Mouse (Mus musculus) neural tube, embryonic 14.5 days (tissue): ENCODE results near the gene 4930444G20Rik. TPM values are rescaled to one million over a fixed set of nuclear protein-coding genes. Genes with fewer than 3 reads are reported as not detected.
"Not testable (repeated sequence)": the region's sequence is repeated elsewhere in the genome, so short reads cannot be mapped to it uniquely, and the experiment has no call there.

Source experiments
- ATAC-seq: fragments of 200-750 bp; cut with Nextera tagmentation; 2 replicates; pipeline ENCODE4 v1.8.0; 2017; ENCODE audit warnings: low read depth, mild to moderate bottlenecking, moderate TSS enrichment, moderate library complexity
- H3K27ac ChIP-seq: fragments of 300-500 bp; sonication (generic); 2 replicates; pipeline ENCODE4 v1.5.1; 2014; ENCODE audit warnings: low read depth, mild to moderate bottlenecking, control low read depth, low read length, moderate library complexity, mixed read lengths
- H3K27me3 ChIP-seq: fragments of 300-500 bp; sonication (generic); 2 replicates; pipeline ENCODE4 v1.6.1; 2014; ENCODE audit warnings: low read length; ENCODE audit not compliant: control insufficient read depth, insufficient read depth
- H3K36me3 ChIP-seq: fragments of 300-500 bp; sonication (generic); 2 replicates; pipeline ENCODE4 v1.6.1; 2014; ENCODE audit warnings: low read length, mixed read lengths; ENCODE audit not compliant: control insufficient read depth, insufficient read depth
- H3K4me1 ChIP-seq: fragments of 300-500 bp; sonication (generic); 2 replicates; pipeline ENCODE4 v1.6.1; 2014; ENCODE audit warnings: low read length; ENCODE audit not compliant: control insufficient read depth, insufficient read depth
- H3K4me2 ChIP-seq: fragments of 300-500 bp; sonication (generic); 2 replicates; pipeline ENCODE4 v1.6.1; 2014; ENCODE audit warnings: mild to moderate bottlenecking, low read depth, low read length, control low read depth
- H3K4me3 ChIP-seq: fragments of 300-500 bp; sonication (generic); 2 replicates; pipeline ENCODE4 v1.5.1; 2014; ENCODE audit warnings: low read depth, low read length, control low read depth, mixed read lengths
- H3K9ac ChIP-seq: fragments of 300-500 bp; sonication (generic); replicated peaks from 2 replicates; pipeline ENCODE4 v1.6.1; 2014; ENCODE audit warnings: low read depth, mild to moderate bottlenecking, control low read depth, low read length, mixed read lengths
- H3K9me3 ChIP-seq: fragments of 300-500 bp; sonication (generic); 2 replicates; pipeline ENCODE4 v1.6.1; 2016; ENCODE audit warnings: low read length; ENCODE audit not compliant: control insufficient read depth
- WGBS: fragments of 180-500 bp; shearing (Covaris S2); extraction: QIAGEN DNeasy Blood & Tissue Kit; methylation state at CpG from one replicate; pipeline ENCODE4 v1.1.7; 2014; 5-methylcytosine and 5-hydroxymethylcytosine counted together
- polyA plus RNA-seq: library from polyadenylated mRNA; unstranded; fragments of >200 nt; fragmentation: Nextera tagmentation; extraction: Ambion mirVana; gene quantifications from 2 replicates; pipeline ENCODE4 v1.2.1, GENCODE M21; 2014

Gene 4930444G20Rik
- polyA plus RNA-seq, 1 experiment from 2014 or later, result not detected

DNA sequence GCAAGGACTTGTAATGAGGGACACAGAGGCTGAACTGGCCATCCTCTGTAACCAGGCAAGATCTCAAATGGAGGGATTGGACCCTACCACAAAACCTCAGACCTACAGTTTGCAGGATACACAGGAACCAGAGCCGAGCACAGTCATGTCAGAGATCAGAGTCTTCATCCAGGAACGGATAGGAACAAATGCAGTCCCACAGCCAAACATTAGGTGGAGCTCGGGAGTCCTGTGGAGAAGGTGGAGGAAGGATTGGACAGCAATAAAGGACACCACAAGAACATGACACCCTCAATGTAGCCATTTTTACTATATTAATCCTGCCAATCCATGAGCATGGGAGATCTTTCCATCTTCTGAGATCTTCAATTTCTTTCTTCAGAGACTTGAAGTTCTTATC, 31.6 kb downstream of the 4930444G20Rik start:
- ATAC-seq, result not testable (repeated sequence)
- 9% methylated on average over 3 of the region's 3 CpGs for WGBS

DNA sequence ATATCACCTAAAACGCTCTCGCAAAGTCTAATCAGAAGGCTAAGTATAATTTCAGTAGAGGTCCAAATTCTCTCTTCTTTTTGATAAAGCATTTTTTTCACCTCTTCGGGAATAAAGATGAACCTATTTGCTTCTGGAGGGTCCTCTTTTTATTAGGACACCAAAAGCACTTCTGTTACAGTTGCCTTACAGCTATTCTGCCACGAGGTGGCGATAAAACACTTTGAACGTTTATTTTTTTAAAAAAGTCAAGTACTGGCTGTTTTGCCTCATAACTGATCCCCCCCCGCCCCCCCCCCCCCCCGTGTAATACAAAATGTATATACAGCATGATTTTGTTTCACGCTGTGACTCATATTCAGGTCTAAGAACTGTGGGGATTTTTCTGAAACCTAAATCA, 33.6 kb downstream of the 4930444G20Rik start:
- Histone ChIP-seq H3K9ac (no peak overlapping the region), H3K4me2 (no peak overlapping the region), H3K27me3 (no peaks in the 10 kb centered on the region), H3K27ac (no peak overlapping the region), H3K4me1 (no peaks in the 10 kb centered on the region), H3K9me3 (no peaks in the 10 kb centered on the region), H3K4me3 (no peak overlapping the region), H3K36me3 (no peaks in the 10 kb centered on the region)
- WGBS, result 13% methylated on average over 9 of the region's 9 CpGs
- ATAC-seq, result no peak

More for the DNA sequence above, 31.6 kb downstream of the 4930444G20Rik start:
- H3K9me3 ChIP-seq, H3K9ac ChIP-seq, H3K4me3 ChIP-seq, H3K27me3 ChIP-seq, H3K4me1 ChIP-seq, H3K36me3 ChIP-seq, H3K27ac ChIP-seq, H3K4me2 ChIP-seq: not testable (repeated sequence)

DNA sequence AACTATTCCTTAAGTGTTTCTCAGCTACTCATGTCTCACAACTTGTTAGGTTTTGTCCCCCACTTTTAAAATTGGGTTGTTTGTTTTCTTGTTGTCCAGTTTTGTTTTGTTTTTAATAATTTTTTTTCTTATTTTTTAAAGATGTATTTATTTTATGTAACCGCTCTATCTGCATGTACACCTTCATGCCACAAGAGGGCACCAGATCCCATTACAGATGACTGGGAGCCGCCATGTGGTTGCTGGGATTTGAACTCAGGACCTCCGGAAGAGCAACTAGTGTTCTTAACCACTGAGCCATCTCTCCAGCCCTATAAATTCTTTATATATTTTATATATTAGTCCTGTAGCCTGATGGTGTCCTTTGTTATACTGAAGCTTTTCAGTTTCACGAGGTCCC, 49.3 kb downstream of the 4930444G20Rik start:
- 91% methylated on average over 4 of the region's 4 CpGs for WGBS
- no peak overlapping the region for H3K9ac ChIP-seq

DNA sequence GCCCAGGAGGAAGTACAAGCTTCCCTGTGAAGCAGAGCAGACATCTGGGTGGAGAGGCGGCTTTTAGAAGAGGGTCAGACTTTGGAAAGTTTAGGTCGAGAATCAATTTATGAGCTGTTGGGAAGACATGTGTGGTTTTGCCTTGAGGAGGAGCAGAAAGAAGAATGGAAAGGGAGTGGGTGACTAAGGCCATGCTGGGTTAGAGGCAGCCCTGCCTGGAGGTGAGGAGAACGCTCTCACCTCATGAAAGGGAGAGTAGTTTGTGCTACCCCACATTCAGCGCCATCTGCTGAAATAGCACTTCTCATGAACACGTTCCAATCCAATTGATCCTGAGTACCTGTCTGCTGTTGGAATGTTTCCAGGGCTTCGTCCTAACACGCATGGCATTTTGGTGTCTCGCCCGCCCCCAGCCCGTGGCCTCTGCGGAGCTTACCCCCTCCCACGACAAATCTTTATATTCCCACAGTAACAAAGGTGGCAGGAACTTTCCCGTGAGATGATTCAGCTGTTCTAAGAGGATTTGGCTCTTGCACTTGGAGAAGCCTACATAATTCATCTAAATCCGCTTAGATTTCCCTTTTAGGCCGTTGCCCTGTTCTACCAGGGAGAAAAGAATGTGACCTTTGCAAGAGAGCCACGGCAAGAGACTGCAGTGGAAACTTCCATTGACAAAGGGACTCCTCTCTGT, 50.3 kb downstream of the 4930444G20Rik start:
- 66% methylated on average over 16 of the region's 16 CpGs for WGBS
- Histone ChIP-seq H3K4me1 (no peaks in the 10 kb centered on the region), H3K4me2 (no peak overlapping the region), H3K9me3 (no peaks in the 10 kb centered on the region), H3K36me3 (no peaks in the 10 kb centered on the region), H3K27ac (no peak overlapping the region), H3K4me3 (no peak overlapping the region), H3K27me3 (no peaks in the 10 kb centered on the region), H3K9ac (no peak overlapping the region)
- no peak for ATAC-seq

More for the DNA sequence above, 49.3 kb downstream of the 4930444G20Rik start:
- H3K27me3 ChIP-seq, result no peaks in the 10 kb centered on the region
- no peaks in the 10 kb centered on the region for H3K9me3 ChIP-seq
- H3K4me1 ChIP-seq, result no peaks in the 10 kb centered on the region
- no peaks in the 10 kb centered on the region for H3K36me3 ChIP-seq
- ATAC-seq, result no peak
- no peak overlapping the region for H3K4me2 ChIP-seq
- no peak overlapping the region for H3K4me3 ChIP-seq
- H3K27ac ChIP-seq, result no peak overlapping the region

Other genes starting within 250 kb of the 4930444G20Rik start
- 32.6 and 37.9 TPM in 2 replicates for gene Sgk1, start 185.9 kb downstream of the 4930444G20Rik start, polyA plus RNA-seq
- 1.7 TPM in 2 replicates for gene E030030I06Rik, start 81.2 kb upstream of the 4930444G20Rik start, polyA plus RNA-seq
- gene Raet1e, start 90.5 kb upstream of the 4930444G20Rik start, polyA plus RNA-seq, result 0.29 and 0.90 TPM in 2 replicates
- gene H60b, start 90.5 kb upstream of the 4930444G20Rik start, polyA plus RNA-seq, result 0.37 TPM in 1 of 2 replicates, not detected in the other